Mouse (Mus musculus): ENCODE data around the gene Rsph3a. TPM values are rescaled to one million over a fixed set of nuclear protein-coding genes. Genes with fewer than 3 reads are reported as not detected.
"Not testable (repeated sequence)": the region's sequence is repeated elsewhere in the genome, so short reads cannot be mapped to it uniquely, and the experiment has no call there.

Rsph3a gene
- total RNA-seq, 2 experiments from 2014 or later, result 19.4 to 27.6 TPM

DNA sequence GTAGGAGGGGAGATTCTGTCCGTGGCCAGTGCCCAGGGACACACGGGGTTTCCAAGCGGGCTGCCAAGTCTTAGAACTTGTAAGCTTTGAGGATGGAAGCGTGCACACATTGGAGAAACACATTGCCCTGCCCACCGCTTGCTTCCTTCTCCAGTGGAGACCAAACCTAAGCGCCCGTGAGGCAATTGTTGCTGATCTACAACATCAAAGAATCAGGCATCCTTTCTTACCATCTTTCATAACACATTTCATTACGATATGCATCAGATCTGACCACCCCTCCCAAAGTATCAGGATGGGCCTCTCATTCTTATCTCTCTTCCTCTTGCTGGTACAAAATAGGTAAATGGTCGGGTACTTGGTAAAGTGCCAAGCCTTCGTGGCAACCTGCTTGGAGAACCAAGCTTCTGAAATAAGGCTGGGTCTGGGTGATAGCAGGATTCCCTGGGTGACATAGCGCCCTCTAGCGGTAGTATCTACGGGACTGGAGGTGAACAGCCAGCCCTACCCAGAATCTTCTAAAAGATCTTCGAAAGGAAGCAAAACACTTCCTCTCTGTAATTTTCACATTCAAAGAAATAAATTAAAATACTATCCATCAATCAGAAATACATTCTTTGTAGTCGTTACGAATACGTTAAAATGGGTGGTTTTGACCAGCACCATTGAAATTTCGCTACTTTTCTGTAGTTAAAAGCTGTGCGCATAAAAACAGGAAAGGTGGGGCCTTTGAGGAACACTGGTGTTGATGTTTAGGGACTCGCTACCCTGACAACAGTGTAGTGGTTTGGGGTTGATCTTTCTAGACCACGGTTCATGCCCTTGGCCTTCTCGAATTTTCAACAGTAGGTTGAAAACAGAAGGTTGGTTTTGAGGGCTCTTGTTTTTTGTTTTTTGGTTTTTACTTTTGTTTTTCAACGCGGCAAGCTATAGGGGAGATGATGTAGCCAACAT is 17.6 kb upstream of the Rsph3a start:
- DNase-seq (ENCODE audit: low spot score), result peak; percentile 65

DNA sequence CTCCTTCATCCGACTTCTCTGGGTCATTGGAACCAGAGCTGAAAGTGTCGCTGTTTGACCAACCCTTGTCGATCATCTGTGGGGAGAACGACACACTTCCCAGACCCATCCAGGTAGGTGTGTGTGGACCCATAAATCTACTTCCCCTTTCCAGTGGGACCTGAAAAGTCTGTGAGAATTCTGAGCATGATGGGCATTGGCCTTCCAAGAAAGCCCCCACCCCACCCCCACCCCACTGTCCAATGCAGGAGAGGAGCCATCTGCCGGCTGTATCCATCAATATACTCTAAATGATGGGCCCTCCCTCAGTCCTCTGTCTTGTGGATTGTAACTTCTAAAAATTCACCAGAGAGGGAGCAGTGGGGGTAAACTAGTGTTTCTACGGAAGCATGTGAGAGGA is 16.8 kb upstream of the Rsph3a start:
- DNase-seq (ENCODE audit: low spot score), result no peak

DNA sequence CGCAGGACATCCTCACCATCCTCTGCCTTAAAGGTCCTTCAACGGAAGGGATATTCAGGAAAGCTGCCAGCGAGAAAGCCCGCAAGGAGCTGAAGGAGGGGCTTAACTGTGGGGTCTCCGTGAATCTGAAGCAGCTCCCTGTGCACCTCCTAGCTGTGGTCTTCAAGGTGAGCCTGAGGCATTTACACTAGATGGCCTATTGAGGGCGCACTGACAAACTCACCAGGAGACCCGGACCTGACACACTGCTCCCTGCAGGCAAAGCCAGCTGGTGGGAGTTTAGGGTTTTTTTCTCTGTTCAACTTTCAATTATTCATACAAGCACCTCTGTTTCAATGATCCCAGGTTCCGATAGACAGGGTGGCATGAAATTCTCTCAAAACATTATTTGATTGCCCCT is 16.1 kb upstream of the Rsph3a start:
- DNase-seq (ENCODE audit: low spot score), result no peak

DNA sequence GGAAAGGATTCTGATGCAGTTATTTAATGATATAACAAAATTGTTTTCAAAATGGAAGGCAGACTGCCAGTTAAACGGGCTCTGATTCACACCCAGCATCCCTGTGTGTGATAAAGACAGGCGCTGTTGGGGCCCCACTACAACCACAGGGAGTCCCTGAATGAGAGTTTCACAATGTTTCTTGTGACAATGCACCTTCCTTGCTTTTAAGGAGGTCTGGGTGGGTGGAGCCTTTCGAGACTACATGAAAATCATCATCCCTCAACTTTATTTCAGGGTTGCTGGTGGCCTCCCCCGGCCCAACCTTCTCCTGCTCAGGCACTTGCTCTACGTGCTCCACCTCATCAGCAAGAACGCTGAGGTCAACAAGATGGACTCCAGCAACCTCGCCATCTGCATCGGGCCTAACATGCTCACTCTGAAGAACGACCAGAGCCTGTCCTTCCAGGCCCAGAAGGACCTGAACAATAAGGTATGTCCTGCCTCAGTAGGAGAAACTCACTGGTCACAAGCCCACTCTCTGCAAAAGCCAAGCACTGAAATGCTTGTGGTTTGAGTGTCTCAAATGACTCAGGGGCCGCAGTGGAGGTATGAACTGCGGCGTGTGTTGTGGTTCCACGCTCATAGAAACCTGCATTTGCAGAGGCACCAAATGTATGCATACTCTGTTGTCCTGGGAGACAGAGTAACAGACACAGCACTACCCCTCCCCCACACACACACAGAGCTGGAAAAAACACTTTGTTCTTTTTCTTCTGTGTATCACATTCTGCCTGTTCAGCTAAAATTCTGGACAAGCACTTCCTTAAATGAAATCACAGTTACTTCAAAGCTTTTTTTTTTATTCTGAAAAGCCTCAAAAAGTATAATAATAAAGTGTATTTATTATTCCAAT is 14.1 kb upstream of the Rsph3a start:
- no peak for DNase-seq (ENCODE audit: low spot score)

DNA sequence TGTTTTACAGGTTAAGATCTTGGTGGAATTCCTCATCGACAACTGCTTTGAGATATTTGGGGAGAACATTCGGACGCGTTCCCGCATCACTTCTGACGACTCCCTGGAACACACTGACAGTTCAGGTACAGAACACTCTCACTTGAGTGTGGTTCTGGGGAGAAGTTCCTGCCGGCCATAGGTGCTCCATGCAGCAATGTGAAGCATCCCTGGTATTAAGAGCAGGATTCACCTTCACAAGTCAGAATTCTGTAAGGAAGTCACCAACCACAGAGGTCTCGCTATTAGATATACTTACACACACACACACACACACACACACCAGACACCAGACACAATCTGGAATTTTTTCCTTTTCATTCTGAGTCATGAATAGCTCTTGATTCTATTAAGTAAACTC is 13.3 kb upstream of the Rsph3a start:
- DNase-seq (ENCODE audit: low spot score), result not testable (repeated sequence)

DNA sequence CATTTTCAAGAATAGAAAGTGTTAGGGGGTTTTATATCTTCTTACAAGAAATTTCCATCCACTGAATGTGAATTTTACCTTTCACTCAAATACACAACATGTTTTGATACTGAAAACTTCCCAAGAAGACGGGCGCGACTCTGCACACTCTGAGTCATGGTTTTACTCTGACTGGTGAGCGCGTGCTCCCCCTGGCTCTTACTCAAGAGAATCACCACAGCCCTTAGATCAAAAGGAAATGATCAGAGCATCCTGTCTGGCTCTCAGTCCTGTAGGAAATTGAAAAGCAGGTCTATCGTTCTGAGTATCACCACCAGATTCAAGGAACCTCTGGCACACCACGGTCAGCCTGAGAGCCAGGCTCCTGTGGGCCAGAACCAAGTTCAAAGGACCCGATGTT is 5.8 kb upstream of the Rsph3a start:
- peak; percentile 25 for DNase-seq (ENCODE audit: low spot score)

DNA sequence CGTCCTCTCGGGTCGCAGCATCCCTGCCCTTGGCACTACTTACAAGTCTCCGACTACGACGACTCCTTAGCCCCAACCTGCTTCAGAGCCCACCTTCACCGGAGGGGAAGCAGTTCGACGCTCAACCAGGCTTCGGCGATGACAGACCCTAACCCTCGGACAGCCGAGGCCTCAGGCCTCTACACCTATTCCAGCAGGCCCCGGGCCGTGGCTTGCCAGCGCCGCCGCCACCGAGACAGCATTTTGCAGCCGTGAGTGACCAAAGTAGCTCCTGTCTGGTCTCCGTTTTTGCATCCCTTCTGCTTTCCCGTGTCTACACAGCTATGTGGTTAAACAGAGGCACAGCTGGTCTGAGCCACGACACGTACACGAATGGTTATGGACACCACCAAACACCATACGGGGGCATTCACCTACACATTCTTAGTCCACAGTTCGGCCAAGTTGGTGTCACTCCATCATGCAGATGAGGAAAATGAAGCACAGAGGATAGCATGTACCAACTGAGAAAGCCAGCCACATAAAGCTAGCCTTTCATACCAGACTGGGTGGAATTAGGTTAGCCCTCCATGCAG is 726 bp downstream of the Rsph3a start:
- DNase-seq (ENCODE audit: low spot score), result not testable (repeated sequence)

DNA sequence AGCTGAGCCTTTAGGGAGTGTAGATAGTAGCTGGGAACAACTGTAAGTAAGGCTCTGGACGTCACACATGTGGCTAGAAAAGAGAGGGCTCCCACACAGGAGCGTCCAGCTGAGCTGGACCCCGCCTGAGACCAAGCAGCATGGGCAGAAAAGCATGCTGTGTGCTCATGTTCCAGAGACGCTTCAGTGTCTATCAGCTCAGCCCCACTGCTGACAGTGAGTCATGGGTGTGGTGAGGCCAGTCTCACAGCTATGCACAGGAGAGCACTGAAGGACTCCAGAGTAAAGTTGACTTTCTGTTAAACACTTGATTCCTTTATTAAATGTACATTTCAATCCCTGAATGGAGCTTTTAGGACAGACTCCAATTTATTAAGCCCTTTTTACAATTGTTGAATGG is 5.9 kb downstream of the Rsph3a start:
- not testable (repeated sequence) for DNase-seq (ENCODE audit: low spot score)

DNA sequence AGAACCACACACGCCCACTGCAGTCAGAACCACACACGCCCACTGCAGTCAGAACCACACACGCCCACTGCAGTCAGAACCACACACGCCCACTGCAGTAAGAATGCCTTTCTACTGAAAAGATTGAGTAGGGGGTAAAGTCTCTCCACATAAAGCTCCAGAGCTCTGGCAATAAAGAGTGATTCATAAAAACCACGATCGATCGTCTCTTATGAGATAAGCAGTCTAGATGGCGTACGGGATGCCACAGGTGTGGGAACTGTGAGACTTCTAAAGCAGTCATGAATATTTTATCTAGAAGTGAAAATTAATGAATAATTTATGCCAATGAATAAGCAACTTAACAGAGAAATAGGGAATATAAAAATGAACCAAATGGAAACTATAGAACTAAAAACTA is 11.8 kb downstream of the Rsph3a start:
- DNase-seq (ENCODE audit: low spot score), result not testable (repeated sequence)

DNA sequence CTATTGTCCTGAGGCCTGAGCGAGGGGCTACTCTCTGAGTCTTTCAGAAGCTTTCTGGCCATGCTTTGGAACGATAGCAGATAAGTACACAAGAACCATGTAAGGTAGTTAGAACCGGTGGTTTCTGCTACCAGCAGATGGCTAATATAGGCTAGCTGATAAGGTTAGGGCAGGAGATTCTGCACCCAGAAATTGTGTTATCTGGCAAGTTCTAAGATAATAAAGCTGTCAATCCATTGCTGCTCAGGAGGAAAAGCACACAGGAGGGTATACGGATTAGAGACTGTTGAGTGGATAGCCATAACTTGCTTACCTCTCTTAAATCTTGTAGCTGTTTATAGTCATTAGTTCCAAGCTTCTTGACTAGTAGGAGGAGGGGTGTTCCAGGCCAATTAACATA is 17.9 kb downstream of the Rsph3a start:
- not testable (repeated sequence) for DNase-seq (ENCODE audit: low spot score)

DNA sequence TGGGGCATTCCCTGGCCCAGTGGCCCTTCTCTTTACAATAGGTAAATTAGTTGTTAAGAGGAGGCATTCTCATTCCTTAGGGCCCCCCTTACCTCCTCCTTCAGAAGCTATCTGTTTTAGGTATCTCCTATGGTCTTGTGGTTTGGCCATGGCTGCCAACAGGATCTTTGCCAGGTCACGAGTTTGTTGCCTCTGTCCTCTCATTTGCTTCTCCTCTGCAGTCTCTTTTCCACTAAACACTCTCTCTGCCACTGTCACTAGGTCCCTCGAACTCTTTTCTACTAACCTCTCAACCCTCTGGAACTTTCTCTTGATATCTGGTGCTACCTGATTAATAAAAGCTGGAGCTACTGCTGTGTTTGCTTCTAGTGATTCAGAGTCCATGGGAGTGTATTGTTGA is 19.0 kb downstream of the Rsph3a start:
- DNase-seq (ENCODE audit: low spot score), result not testable (repeated sequence)

DNA sequence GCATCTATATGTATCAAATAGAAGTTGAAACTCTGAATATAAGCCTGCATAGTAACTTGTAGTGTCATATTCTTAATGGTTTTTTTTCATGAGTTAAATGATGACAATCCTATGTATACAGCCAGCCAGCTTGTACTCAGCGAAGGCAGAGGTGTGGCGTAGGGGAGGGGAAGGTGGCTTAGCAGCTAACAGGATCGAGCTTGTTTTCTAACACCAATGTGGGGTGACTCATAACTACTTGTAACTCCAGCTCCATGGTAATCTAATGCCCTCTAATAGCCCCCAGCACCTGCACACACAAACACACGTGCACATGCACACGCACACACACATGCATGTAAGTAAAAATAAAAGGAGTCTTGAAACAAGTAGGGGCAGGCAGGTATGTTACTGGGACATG is 23.1 kb downstream of the Rsph3a start:
- DNase-seq (ENCODE audit: low spot score), result not testable (repeated sequence)

DNA sequence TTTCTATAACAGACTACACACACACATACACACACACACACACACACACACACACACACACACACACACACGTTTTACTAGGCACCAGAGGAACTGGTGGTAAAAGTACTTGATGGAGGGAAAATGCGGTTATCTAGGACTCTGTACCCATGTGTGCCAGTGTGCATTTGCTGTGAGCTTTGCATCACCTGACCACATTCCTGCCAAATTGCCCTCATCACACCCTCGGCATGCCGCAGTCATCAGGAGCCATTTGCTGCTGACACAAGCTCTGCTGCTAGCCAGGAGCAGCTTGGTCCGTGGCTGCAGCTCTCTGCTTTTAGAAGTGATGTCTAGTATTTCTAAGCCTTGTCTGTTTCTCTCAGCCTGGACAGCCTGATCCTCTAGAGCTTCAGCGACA is 24.4 kb downstream of the Rsph3a start:
- DNase-seq (ENCODE audit: low spot score), result not testable (repeated sequence)

DNA sequence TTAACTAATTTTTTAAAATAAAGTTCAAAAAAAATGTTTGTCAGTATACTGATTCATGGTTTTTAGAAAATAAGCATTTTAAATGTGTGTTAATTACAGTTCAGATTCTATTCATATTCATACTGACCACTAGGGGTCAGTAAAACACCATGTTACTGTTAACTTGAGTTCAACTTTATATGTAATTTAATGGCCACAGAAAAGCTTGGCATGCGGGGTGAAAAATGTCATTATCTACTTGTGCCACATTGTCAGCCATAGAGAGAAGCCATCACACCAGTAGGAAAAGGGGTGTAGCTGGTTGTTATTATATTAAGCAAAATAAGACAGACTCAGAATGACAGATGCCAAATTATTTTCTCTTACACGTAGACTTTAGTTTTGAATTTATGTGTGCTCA is 38.1 kb downstream of the Rsph3a start:
- not testable (repeated sequence) for DNase-seq (ENCODE audit: low spot score)

DNA sequence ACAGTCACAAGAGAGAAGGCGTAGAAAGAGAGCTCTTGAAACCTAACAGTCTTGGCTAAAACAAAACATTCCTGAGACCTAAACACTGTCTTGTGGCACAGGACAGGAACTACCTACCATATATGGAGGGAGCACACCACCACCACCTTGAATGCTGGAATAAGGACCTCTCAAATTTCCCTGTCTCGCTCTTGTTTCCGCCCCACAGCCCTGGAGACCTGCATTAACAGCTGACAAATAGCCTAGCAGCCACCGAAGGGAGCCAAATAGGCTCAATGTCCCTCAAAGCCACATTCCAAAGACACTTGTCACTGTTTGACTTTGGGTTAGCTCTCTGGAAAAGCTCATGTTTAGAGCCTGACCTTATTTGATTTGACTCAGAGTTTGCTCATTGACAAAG is 40.2 kb downstream of the Rsph3a start:
- DNase-seq (ENCODE audit: low spot score), result not testable (repeated sequence)

DNA sequence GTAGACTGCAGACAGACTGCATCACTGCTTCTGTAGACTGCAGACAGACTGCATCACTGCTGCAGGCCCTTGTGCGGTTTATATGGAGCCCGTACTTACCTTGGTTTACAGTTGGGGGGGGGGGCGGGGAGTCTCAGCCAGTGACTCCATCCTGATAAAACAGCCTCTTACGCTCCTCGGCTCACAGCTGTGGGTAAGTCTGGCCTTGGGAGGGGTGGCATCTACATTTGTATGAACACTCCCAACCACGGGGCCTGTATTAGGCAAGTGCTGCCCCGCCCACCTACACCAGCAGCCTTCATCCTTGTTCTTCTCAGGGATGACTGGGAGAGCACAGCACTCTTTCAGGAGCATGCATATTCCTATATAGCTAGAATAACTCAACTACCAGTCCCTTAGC is 41.6 kb downstream of the Rsph3a start:
- not testable (repeated sequence) for DNase-seq (ENCODE audit: low spot score)

DNA sequence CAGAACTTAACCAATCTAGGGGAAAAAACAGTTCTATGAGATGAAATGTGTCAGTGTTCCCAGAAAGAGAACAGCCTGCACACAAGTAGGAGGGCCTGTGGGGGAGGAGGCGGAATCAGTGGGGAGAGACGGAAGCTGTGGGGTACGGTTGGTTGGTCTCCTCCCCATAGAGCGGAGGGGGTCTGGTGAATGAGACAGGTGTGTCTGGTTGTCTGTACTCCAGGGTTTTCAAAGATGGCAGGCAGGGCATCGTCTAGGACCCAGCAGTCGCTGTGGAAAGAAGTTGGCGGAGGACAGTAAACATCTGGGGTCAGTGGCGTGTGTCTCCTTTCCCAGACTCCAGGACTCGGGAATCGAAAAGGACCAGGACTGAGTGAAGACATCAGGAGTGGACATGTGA is 57.8 kb downstream of the Rsph3a start:
- not testable (repeated sequence) for DNase-seq (ENCODE audit: low spot score)

DNA sequence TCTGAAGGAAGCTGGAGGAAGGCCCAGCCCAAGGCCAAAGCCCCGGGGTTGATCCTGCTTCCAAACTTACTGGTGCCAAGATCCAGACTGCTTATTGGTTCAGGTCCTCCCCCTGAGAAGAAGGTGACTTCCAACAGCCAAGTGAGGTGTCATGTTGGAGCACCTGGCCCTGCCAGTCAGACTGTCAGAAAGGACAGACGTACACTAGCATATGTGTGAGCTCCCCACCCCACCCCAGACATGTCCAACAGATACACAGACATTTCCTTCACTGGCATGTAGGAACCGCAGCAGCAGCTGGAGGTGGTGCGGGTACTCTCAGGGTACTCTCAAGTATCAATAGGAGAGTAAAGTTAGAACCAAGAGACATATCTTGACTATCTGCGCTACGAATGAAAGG is 61.4 kb downstream of the Rsph3a start:
- DNase-seq (ENCODE audit: low spot score), result peak; percentile 28

DNA sequence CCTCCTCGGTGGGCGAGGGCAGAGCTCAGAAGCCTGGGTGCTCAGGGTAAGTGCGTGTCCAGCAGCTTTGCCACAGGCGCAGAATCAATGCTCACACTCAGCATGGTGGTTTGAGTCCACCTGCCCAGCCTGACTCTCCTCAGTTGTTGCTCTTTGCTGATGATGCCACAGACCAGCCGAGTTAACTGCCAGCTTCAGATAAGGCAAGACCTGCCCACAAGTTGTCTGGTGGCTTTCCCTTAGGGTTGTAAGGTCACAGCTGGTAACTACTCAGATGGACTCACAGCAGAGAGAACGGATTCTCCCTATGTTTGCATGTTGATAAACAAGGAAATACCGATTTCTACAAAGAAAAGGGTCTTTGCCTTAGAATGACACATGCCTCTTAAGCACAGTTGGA is 64.2 kb downstream of the Rsph3a start:
- DNase-seq (ENCODE audit: low spot score), result not testable (repeated sequence)

DNA sequence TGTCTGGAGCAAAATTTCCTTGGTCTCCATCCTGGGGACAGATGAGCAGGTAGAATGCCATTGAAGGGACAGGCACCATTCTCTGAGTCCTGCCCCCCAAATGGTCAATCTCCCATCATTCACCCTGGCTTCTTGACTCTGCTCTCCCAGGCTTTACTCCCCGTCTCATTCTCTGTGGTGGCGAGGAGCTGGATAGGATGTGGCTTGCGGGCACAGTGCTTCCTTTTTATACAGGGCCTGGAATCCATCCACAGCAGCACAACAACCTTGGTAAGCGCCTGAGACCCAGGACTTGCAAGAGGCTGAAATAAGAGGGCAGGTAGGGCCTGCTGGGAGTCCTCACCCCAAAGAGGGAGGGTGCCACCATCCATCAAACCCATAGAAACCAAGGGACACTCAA is 68.6 kb downstream of the Rsph3a start:
- DNase-seq (ENCODE audit: low spot score), result not testable (repeated sequence)

DNA sequence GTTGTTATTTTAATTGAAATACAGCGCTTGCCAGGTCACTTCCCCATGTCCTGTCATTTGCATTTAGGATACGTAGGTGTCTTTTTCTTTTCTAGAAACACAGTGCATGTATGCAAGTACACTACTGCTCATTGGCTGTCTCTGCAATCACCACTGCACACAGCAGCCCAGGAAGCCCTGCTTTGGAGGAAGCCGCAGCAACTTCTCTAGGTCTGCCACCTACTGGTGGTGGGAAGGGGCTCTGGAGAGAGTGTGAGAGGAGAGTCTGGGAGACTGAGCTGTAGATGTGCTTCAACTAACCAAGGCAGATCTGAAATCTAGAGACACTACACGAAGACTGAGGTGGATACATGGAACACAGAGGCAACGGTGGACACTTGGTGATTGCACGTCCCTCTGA is 77.3 kb downstream of the Rsph3a start:
- not testable (repeated sequence) for DNase-seq (ENCODE audit: low spot score)
